Mouse (Mus musculus) hindbrain, embryonic 11.5 days (tissue): ENCODE data around the gene Csnk1g2. TPM values are rescaled to one million over a fixed set of nuclear protein-coding genes. Genes with fewer than 3 reads are reported as not detected.

Source experiments
- ATAC-seq: fragments of 200-750 bp; cut with Nextera tagmentation; 2 replicates; pipeline ENCODE4 v1.8.0; 2017; ENCODE audit warnings: mild to moderate bottlenecking, moderate TSS enrichment, moderate library complexity; ENCODE audit not compliant: low FRiP score
- DNase-seq: peaks from one replicate; pipeline ENCODE4 v3.0.0-alpha.2; 2015; ENCODE audit warnings: low spot score
- H3K27ac ChIP-seq: fragments of 300-500 bp; sonication (generic); 2 replicates; pipeline ENCODE4 v1.5.1; 2014; ENCODE audit warnings: mild to moderate bottlenecking, low read depth, low read length
- H3K27me3 ChIP-seq: fragments of 300-500 bp; sonication (generic); 2 replicates; pipeline ENCODE4 v1.6.1; 2014; ENCODE audit warnings: mild to moderate bottlenecking, low read length, moderate library complexity, mixed read lengths; ENCODE audit not compliant: control insufficient read depth, insufficient read depth
- H3K36me3 ChIP-seq: fragments of 300-500 bp; sonication (generic); 2 replicates; pipeline ENCODE4 v1.6.1; 2014; ENCODE audit warnings: mild to moderate bottlenecking, low read length, moderate library complexity, mixed read lengths; ENCODE audit not compliant: control insufficient read depth, insufficient read depth
- H3K4me1 ChIP-seq: fragments of 300-500 bp; sonication (generic); replicated peaks from 2 replicates; pipeline ENCODE4 v1.6.1; 2014; ENCODE audit warnings: low read length, mixed read lengths; ENCODE audit not compliant: control insufficient read depth, insufficient read depth
- H3K4me2 ChIP-seq: fragments of 300-500 bp; sonication (generic); replicated peaks from 2 replicates; pipeline ENCODE4 v1.6.1; 2014; ENCODE audit warnings: mild to moderate bottlenecking, low read depth, low read length
- H3K4me3 ChIP-seq: fragments of 300-500 bp; sonication (generic); 2 replicates; pipeline ENCODE4 v1.5.1; 2014; ENCODE audit warnings: low read depth, low read length
- H3K9ac ChIP-seq: fragments of 300-500 bp; sonication (generic); 2 replicates; pipeline ENCODE4 v1.6.1; 2014; ENCODE audit warnings: low read depth, low read length
- H3K9me3 ChIP-seq: fragments of 300-500 bp; sonication (generic); 2 replicates; pipeline ENCODE4 v1.6.1; 2016; ENCODE audit warnings: low read length; ENCODE audit not compliant: control insufficient read depth
- WGBS: fragments of 180-500 bp; shearing (Covaris S2); extraction: QIAGEN DNeasy Blood & Tissue Kit; methylation state at CpG from one replicate; pipeline ENCODE4 v1.1.7; 2014; 5-methylcytosine and 5-hydroxymethylcytosine counted together
- polyA plus RNA-seq: library from polyadenylated mRNA; unstranded; fragments of >200 nt; fragmentation: Nextera tagmentation; extraction: Ambion mirVana; gene quantifications from 2 replicates; pipeline ENCODE4 v1.2.1, GENCODE M21; 2014

Gene Csnk1g2
- polyA plus RNA-seq, 1 experiment from 2014 or later = 71.1 TPM

DNA sequence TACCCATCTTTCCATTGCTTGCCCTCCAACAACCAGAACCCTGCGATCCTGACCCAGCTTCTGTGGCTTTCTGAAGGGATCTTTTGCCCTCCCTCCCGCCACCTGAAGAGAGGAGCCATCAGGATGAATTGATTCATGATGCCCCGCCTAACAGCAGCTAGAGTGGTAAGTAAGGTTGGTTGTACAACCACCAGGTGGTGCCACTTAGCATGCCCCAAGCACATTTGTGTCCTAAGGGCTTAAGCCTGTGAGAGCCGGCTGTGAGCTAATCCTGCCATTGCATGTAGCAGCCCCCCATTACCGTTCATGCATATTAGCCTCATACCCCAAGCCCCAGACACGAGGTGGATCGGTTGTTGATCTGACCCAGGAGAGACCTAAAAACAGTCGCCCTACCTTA lies 43.7 kb upstream of the Csnk1g2 start:
- Histone ChIP-seq H3K9me3 (no peaks in the 10 kb centered on the region), H3K27me3 (no peaks in the 10 kb centered on the region), H3K4me3 (no peak overlapping the region; the same call in 1 of the 2 replicates), H3K9ac (0 out of 2 replicates have a peak overlapping the region, but pooled peaks have one; percentile 15), H3K4me1 (peaks cover 4% of the 10 kb centered on the region), H3K27ac (0 out of 2 replicates have a peak overlapping the region, but pooled peaks have one; percentile 33), H3K4me2 (0 out of 2 replicates have a peak overlapping the region, but pooled peaks have one; percentile 97), H3K36me3 (no peaks in the 10 kb centered on the region)
- ATAC-seq (no peak), DNase-seq (peak; percentile 56)
- WGBS = 8% methylated on average over 8 of the region's 8 CpGs

DNA sequence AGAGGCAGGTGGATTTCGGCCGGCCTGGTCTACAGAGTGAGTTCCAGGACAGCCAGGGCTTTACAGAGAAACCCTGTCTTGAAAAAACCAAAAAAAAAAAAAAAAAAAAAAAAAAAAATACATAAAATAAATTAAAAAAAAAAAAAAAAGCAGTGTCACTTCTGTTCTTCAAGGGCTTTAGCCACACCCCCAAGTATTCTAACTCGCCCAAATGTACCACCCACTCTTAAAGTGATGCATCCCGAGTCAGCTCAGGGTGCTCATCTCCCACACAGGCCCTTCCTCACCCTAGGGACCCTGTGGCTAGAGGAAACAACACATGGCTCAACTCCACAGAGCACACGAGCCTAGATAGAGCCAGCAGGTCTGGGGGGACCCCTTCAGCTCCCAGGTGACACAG lies 39.6 kb upstream of the Csnk1g2 start:
- H3K9ac ChIP-seq = no peak overlapping the region
- H3K36me3 ChIP-seq = no peaks in the 10 kb centered on the region
- H3K27ac ChIP-seq = no peak overlapping the region
- no peaks in the 10 kb centered on the region for H3K9me3 ChIP-seq
- DNase-seq (no peak), ATAC-seq (no peak)
- 91% methylated on average over 5 of the region's 5 CpGs for WGBS
- H3K4me1 ChIP-seq = peaks cover 4% of the 10 kb centered on the region
- H3K27me3 ChIP-seq = no peaks in the 10 kb centered on the region
- H3K4me2 ChIP-seq = no peak overlapping the region
- no peak overlapping the region for H3K4me3 ChIP-seq

DNA sequence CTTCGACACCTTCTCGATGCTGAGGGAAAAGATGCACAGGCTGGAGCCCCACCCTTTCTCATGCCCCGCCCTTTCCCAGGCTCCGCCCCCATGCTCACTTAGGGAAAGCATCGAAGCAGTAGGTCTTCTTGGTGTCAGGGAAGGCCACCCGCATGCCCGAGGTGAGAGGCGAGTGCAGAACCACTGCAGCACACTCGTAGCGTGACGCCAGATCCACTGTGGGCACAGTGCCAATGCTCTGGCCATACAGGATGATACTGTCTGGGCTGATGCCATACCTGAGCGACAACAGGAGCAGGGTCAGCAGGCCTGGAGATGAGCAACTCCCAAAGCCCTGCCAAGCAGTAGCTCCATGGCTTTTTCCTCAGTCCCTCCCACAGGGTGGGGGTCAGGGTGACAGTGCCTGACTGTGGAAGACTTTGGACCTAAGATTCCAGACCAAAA lies 38.6 kb upstream of the Csnk1g2 start:
- peaks cover 4% of the 10 kb centered on the region for H3K4me1 ChIP-seq
- DNase-seq (no peak), ATAC-seq (no peak)
- H3K4me3 ChIP-seq = no peak overlapping the region
- no peak overlapping the region for H3K27ac ChIP-seq
- H3K9me3 ChIP-seq = no peaks in the 10 kb centered on the region
- no peaks in the 10 kb centered on the region for H3K36me3 ChIP-seq
- no peak overlapping the region for H3K4me2 ChIP-seq
- 71% methylated on average over 12 of the region's 12 CpGs for WGBS
- no peaks in the 10 kb centered on the region for H3K27me3 ChIP-seq
- no peak overlapping the region for H3K9ac ChIP-seq

DNA sequence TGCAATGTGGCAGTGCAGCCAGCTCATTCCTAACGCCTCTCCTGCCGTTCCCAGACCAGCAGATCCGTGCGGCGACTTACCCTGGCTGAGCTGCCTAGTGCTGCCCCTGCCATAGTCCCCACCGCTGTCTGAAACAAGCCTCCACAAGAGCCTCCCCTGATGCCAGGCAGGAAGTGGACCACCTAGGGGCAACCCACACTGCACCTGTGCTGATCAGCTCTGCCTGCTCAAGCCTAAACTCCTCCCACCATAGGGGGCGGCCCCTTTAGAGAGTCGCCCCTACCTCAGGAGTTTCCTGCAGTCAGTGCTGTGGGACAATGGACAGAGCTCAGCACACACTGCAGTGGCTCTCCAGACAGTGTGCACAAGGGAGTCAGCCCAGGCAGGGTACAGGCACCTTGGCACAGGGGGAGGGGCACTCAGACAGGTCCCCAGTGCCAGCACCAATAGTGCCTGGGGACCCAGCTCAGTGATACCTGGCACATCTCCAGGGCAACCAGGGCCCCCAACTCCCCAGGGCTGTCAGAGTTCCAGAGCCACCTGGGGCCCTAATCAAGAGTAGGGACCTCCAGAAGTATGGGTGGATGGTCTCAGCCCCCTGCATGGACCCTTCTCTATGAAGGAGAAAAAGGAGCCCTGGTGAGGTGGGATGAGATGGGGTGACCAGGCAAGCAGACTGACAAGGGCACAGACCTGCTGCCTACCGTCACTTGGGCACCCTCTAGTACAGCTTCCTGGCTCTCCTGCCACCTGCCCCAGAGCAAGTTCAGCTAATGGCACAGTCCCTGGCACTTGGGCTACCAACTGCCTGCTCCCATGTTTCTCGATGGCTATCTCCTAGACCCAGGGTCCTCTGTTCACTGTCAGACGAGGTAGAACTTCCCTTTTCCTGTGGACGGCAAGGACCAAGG lies 37.7 kb upstream of the Csnk1g2 start:
- WGBS = 80% methylated on average over 12 of the region's 12 CpGs
- Histone ChIP-seq H3K4me1 (peaks cover 4% of the 10 kb centered on the region), H3K27ac (no peak overlapping the region), H3K9ac (no peak overlapping the region), H3K4me3 (no peak overlapping the region), H3K27me3 (no peaks in the 10 kb centered on the region), H3K9me3 (no peaks in the 10 kb centered on the region), H3K36me3 (no peaks in the 10 kb centered on the region), H3K4me2 (no peak overlapping the region)
- DNase-seq (no peak), ATAC-seq (no peak)

DNA sequence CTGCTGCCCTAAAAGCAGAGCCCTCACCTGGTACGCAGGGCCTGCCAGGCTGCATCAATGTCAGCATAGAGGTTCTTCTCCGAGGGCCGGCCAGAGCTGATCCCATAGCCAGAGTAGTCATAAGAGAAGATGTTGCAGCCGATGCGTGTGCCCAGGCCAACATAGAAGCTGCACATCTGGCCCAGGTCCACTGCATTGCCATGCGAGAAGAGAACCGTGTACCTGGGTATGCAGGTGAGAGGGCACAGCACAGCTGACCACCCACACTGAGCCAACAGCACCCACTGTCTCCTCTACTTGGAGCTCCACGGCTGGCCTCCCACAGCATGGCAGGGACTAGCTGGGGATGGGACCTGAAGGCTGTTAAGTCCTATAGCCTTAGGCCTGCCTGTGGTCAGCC lies 37.1 kb upstream of the Csnk1g2 start:
- ATAC-seq = no peak
- 96% methylated on average over 8 of the region's 8 CpGs for WGBS
- no peak overlapping the region for H3K4me2 ChIP-seq

DNA sequence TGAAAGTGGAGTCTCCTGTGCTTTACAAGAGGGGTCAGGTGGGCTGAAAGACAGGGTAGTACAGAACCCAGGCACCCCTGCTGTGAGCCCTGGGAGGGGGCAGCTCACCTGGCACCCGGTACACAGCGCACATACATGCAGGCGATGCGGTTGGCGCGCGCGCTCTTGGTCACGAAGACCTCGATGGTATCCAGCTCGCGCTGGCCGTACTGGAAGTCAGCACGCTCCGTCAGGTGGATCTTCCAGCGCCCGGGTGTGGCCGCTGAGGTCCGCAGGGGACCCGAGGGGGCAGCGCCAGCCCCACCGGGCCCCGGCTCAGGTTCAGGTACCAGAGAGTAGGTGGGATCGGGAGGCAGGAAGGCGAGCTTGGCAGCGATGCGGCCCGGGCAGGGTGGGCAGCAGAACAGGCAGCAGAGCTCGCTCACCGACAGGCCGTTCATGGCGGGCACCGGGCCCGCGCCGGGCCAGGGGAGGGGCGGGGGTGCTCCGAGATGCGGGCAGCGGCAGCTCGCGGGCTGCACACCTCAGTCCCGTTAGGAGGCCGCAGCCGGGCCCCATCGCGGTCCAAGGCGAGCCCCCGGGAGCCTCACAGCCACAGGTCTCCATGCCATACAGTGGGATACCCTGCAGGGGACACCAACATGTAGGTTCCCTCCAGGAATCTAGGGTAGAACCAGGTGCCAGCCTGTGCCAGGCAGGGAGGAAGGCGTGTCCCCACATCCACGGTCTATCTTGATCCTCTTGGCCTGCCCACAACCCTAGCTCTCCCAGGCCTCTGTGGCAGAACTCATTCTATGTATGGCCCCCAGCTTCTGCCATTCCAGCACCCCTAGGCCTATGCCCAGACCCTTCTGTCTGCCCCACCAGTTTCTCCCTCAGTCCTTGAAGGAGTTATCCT lies 36.0 kb upstream of the Csnk1g2 start:
- peak overlapping the region; percentile 36 for H3K27ac ChIP-seq
- WGBS = 95% methylated on average over 44 of the region's 51 CpGs
- ATAC-seq (no peak), DNase-seq (no peak)
- no peak overlapping the region for H3K9ac ChIP-seq
- no peak overlapping the region; the same call in 1 of the 2 replicates for H3K4me3 ChIP-seq
- no peaks in the 10 kb centered on the region for H3K27me3 ChIP-seq
- H3K9me3 ChIP-seq = no peaks in the 10 kb centered on the region
- peaks cover 4% of the 10 kb centered on the region for H3K4me1 ChIP-seq
- H3K4me2 ChIP-seq = no peak overlapping the region; the same call in 1 of the 2 replicates
- H3K36me3 ChIP-seq = no peaks in the 10 kb centered on the region

More for the DNA sequence above, 37.1 kb upstream of the Csnk1g2 start:
- Histone ChIP-seq H3K27ac (no peak overlapping the region), H3K9me3 (no peaks in the 10 kb centered on the region), H3K4me1 (peaks cover 4% of the 10 kb centered on the region), H3K4me3 (no peak overlapping the region), H3K9ac (no peak overlapping the region), H3K27me3 (no peaks in the 10 kb centered on the region), H3K36me3 (no peaks in the 10 kb centered on the region)
- no peak for DNase-seq

DNA sequence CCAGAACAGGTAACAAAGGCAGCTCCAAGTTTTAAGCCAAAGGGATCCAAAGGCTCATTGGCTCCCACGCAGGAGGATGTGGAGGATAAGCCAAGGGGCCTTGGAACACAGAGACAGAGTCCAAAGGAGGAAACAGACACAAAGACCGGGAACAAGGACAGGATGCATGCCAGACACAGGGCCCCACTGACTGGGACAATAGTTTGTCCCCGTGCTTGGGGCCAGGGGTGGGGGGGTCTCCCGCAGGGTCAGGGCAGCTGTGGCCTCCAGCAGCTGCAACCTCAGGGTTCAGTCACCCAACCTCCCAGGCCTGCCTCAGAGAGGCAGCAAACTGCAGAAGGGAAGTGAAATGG lies 35.4 kb upstream of the Csnk1g2 start:
- DNase-seq (no peak), ATAC-seq (no peak)
- H3K27ac ChIP-seq = peak overlapping the region; percentile 36
- no peak overlapping the region for H3K4me3 ChIP-seq
- WGBS = 41% methylated on average over 2 of the region's 4 CpGs
- no peak overlapping the region for H3K9ac ChIP-seq
- H3K36me3 ChIP-seq = no peaks in the 10 kb centered on the region
- no peaks in the 10 kb centered on the region for H3K27me3 ChIP-seq
- peaks cover 4% of the 10 kb centered on the region for H3K4me1 ChIP-seq
- no peaks in the 10 kb centered on the region for H3K9me3 ChIP-seq
- no peak overlapping the region for H3K4me2 ChIP-seq

DNA sequence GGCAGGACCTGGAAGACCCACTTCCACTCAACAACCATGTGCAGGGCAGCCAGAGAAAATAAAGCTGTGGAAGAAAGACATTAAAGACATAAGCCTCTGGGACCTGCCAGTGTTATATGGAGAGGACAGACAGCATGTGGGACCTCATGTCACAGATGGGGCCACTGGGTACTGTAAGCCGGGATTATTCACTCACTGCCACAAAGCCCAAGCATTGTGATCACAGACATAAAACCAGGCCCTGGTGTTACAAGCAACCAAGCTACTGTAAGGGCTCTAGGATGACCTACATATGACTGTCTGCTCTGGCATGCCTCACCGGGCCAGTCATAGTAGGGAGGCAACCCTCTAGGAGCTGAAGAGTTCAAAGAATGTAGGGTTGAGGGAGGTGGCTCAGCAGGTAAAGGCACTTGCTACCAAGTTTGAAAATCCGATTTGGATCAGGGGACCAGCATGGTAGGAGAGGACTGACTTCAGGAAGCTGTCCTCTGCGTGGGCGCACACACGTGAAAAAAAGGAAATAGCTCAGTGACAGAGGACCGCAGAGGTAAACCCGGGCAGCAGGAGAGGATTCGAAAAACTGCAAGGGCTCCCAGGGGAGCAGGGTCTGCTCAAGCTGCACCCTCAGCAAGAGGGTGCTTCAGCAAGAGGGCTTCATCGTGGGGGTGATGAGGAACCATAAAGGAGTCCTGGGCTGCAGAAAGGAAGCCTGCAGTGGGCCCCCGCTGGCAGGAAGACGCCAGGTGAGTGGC lies 33.3 kb upstream of the Csnk1g2 start:
- ATAC-seq = no peak
- peak overlapping the region; percentile 87 for H3K9ac ChIP-seq
- no peaks in the 10 kb centered on the region for H3K36me3 ChIP-seq
- H3K4me1 ChIP-seq = peaks cover 4% of the 10 kb centered on the region
- H3K27me3 ChIP-seq = no peaks in the 10 kb centered on the region
- H3K4me3 ChIP-seq = peak overlapping the region; percentile 93
- DNase-seq = no peak
- WGBS = 20% methylated on average over 12 of the region's 12 CpGs
- H3K27ac ChIP-seq = no peak overlapping the region
- H3K4me2 ChIP-seq = peak overlapping the region; percentile 96
- no peaks in the 10 kb centered on the region for H3K9me3 ChIP-seq
